Mouse (Mus musculus): ENCODE measurements around the gene Klf1.

GRCm38 (mm10) chr8:84952612-84953255 is 51.0 kb downstream of the Klf1 start:
- TF ChIP-seq CTCF (IDR thresholded peaks at IDR 0.05; ENCODE audit: low read depth) (no peak), EP300 (optimal IDR thresholded peaks at IDR 0.05) (no peak)

All from stomach, postnatal 0 days (tissue).